Mouse (Mus musculus) E14TG2a.4 (cell line): Measurements from ENCODE around the gene Pax1.

Experiments
- CTCF ChIP-seq: conservative IDR thresholded peaks from 2 replicates; pipeline ENCODE4 v1.5.1; 2014; ENCODE audit warnings: low read length
- NANOG ChIP-seq: IDR thresholded peaks from 2 replicates; pipeline ENCODE4 v1.6.1; 2014; ENCODE audit warnings: borderline replicate concordance, low read length, mixed read lengths
- POU5F1 ChIP-seq: IDR thresholded peaks from 2 replicates; pipeline ENCODE4 v1.6.1; 2014; ENCODE audit warnings: low read length, borderline replicate concordance

DNA sequence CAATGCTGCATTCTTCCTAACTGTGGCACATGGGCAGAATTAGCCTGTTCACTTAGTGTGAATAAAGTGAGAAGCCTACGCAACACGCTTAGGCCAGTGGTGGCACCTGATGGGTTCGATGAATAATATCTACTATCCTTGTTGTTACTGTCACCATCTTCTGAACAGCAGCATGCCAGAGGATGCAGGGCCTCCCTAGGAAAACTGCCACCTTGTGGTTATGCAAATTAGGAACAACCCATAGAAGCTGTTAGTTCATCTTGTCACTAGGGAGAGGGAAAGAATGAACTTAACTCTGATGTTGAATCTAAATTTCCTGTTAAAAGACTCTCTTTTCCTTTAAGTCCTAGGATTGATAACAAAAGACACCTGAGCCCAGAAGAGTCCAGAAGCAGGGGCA is 53.3 kb downstream of the Pax1 start:
- no peak for TF ChIP-seq CTCF
- TF ChIP-seq POU5F1, result no peak
- TF ChIP-seq NANOG, result no peak
